Mouse (Mus musculus) layer of hippocampus, adult 11-12 months (tissue): Measurements from ENCODE around the gene Sgpl1.
A peak's percentile ranks its signal among the peaks of the same experiment; 100 is the strongest.

ENCODE experiments used
- DNase-seq: peaks from one replicate; pipeline ENCODE4 v3.0.0; 2022; ENCODE audit warnings: low spot score

Gene Sgpl1

DNA sequence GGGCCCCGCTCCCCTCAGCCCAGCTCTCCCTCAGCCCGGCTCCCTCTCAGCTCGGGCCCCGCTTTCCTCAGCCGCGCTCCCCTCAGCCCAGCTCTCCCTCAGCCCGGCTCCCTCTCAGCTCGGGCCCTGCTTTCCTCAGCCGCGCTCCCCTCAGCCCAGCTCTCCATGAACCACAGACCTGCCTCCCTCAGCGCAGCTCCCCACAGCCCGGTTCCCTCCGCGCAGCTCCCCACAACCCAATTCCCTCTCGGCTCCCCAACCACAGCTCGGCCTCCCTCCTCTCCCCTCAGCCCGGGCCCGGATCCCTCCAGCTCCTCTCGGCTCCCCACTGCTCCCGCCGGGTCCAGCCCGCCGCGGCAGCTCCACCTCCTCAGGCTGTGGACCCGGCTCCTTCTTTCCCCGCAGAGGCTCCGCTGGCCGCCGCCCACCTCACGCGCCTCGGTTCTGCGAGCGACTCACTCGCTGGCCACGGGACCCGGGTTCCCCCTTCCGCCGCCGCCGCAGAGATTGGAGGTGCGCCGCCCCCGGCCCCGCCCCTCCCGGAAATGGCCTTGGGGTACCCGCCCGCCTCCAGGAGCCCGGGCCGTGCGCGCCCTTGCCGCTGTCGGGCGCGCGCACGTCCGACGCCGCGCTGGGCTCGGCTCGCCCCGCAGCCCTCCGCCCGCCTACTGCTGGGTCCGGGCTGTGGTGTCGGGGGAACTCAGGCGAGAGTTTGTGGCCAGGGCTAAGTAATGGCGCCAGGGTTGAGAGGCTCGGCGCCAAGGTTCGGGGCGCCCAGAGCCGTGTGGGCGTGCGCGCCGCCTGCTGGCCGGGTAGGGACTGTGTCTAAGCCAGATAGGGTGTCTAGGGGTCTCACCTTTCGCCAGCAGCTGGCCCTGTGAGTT is at the start of gene Sgpl1:
Sgpl1 (minus strand) TSS at position 547 of the 884 bp plus-strand sequence.
- DNase-seq = peak; percentile 87

DNA sequence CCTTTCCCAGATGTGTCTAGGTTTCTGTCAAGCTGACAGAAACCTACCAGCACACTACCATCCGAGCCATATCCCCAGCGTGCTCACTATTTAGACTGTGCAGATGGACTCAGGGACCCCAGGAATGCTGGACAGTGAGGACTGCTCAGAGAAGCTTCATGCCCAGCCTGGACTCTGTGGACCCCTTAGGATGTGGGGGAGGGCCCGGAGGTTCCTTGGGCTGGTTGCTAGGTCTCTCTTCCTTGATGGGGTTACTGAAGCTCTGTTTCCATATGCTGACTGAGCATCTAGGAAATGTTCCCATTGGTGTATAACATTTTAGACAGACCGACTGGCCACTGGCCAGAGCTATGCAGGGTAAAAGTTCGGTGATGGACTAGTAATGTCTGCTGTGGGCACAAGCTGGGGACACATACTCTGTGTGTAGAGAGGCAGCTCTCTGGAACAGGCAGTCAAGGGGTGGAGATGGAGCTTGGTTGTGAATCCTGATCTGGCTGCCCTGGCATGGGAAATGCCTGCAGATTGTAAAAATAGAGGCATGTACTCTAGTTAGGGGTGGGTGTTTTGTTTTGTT is 48.3 kb upstream of the Sgpl1 start:
- DNase-seq = no peak

DNA sequence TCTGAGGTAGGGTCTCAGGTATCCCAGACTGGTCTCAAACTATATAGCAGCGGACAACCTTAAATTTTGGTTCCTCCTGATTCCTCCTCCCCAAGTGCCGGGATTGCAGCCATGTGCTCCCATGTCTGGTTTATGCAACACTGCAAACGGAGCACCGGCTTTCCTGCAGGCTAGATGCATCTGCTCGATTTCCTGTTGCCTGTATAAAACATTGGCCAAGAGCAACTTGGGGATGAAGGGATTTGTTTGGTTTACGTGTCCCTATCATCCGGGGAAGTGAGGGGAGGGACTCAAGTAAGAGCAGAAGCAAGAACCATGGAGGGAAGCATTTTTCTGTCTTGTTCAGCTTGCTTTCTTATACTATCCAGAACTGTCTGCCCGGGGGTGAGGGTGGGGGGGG is 47.7 kb upstream of the Sgpl1 start:
- DNase-seq = no peak

DNA sequence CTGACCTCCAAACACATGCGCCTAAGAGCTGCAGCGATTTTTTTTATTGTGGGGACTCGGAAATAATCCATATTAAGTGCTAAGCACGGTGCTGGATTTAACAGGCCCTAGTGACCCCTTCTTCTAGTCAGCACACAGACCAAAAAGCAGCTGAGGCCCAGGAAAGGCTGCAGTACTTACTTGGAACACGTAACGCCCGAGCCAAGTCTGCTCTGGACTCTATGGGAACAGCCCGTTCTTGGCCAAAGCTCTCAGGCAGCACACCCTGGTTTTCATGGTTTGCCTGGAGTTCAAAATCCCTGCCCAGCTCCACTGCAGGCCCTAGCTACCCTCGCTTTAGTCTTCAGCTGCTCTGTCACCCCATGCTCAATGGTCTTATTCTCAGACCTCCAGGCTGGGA is 47.1 kb upstream of the Sgpl1 start:
- no peak for DNase-seq

DNA sequence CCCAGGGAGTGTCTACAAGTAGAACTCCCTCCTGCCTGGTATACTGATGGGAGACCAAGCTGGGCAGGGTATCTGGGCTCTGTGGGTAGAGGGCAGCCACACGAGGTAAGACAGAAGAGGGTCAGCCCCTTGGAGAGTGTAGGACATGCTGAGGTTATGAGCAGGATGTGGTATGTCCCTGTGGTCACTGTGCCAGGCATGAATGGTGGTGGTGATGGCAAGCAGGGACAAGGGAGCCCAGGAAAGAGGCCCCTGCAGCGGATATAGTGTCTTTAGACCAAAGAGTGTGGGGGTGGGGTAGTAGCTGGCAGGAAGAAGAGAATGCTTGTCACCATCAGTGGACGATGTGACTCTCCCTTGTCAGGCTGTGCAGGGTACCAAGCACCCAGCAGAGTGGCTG is 40.5 kb upstream of the Sgpl1 start:
- DNase-seq = no peak

DNA sequence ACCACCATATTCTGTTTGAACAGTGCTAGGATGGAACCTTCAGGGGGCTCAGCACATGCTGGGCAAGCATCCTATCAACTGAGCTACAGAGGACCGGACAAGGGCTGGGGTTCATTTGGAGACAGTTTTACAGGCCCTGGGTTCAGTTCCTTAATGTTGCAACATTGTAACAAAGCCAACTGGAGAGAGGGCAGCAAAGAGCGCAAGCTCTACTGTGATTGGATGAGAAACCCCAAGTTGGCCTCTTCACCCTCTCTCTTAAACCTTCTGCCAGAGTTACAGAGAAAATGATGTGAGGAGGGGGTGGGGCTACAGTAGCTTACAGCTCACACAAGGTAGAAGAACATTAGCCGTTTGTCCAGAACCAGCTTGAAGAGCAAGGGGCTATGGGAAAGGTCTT is 39.5 kb upstream of the Sgpl1 start:
- no peak for DNase-seq

DNA sequence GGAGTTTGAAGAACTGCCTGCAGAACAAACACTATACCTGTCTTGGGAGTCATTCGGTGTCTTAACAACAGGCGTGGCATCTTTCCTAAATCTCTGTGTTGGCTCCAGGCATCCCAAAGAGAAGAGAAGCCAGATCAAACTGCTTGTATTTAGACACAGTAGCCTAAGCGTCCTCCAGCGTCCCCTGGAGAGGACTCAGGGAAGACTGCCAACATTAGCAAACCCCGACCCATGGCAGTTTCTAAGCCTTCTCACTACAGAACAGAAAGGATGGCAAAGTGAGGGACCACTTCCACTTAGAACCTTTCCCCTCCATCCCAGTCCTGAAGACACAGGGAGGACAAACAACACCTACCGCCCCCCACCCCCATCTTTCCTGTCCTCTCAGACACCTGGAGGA is 32.4 kb upstream of the Sgpl1 start:
- DNase-seq = no peak

DNA sequence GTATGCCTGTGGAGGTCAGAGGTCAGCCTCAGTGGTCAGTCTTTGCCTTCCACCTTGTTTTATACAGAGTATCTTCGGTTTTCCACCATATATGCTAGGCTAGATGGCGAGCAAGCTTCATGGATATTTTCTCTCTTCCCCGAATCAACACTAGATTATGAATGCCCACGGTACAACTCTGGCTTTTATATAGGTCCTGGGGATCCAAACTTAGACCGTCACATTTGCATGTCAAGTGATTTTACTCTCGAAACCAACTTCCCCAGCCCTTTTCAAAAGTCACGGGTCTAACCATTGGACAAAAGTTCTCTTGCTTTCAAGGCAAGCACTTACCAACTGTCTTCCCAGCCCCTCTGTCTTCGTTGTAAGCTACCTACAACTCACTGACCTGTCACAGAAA is 31.2 kb upstream of the Sgpl1 start:
- DNase-seq = no peak

DNA sequence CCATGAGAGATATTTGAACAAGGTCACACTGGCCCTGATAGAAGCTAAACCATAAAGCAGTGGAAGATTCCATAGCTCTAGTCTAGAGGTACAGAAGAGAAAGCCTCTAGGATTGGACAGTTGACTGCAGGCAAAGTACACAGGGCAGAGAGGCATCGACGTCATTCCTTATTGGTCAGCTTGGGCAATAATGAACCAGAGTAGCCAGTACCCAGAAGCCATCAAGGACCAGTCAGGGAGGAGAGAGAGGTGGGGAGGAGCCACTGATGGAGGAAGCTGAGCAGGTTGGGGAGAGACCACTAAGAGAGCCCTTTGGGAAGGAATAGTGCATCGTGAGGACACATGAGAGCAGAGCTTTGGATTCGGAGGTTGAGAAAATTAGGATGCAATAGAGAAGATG is 30.2 kb upstream of the Sgpl1 start:
- DNase-seq = no peak

DNA sequence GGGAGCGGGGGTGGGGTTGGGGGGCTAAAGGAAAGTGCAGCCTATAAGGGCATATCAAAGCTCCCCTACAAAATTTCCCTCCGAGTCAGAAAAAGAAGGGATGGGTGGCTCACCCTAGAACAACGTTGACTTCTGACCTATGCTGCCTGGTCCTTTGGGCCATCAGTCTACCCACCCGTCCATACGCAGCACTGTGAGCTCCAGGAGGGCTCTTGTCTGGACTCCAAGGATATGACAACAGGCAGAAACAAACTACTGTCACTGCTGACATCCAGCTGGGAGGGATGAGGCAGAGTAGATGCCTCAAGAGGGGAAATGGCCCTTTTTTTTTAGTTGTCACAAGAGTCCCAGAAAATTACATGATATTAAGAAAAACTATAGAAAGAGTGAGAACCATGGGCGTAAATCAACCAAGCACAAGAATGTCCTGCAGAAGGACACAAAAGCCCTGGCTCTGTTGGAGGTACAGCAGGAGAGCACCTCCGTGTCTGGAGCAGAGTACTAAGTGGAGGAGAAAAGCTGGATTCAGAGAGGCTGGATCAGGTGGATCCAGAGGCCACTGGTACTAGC is 28.8 kb upstream of the Sgpl1 start:
- no peak for DNase-seq

DNA sequence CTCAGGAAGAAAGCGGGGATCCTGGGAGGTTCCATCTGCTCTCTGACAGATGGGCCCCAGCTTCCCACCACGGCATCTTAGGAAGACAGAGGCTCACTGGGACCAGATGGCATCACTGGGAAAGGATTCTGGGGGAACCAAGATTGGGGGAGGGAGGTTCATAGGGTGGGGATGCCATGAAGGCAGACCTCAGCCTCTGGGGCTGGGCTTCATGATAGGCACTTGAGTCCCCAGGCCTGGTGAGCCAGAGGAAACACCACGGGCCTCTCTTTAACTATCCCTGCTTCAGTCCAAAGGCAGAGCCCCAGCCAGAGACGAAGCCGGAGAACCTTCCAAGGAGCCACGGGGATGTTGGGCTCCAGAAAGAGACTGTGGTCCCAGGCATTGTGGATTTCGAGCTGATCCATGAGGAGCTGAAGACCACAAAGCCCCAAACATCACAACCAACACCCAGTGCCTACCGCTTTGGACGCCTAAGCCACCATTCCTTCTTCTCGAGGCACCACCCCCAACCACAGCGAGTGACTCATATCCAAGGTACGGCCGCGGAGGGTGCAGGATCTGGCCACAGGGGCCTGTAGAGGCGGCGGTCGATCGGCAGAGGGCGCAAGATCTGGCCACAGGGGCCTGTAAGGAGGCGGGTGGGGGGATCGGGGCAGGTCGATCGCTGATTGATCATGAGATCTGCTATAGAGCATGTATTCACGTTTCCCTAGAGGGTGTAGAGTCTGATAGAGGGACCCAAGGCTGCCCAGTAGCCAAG is 28.1 kb upstream of the Sgpl1 start:
- peak; percentile 49 for DNase-seq

DNA sequence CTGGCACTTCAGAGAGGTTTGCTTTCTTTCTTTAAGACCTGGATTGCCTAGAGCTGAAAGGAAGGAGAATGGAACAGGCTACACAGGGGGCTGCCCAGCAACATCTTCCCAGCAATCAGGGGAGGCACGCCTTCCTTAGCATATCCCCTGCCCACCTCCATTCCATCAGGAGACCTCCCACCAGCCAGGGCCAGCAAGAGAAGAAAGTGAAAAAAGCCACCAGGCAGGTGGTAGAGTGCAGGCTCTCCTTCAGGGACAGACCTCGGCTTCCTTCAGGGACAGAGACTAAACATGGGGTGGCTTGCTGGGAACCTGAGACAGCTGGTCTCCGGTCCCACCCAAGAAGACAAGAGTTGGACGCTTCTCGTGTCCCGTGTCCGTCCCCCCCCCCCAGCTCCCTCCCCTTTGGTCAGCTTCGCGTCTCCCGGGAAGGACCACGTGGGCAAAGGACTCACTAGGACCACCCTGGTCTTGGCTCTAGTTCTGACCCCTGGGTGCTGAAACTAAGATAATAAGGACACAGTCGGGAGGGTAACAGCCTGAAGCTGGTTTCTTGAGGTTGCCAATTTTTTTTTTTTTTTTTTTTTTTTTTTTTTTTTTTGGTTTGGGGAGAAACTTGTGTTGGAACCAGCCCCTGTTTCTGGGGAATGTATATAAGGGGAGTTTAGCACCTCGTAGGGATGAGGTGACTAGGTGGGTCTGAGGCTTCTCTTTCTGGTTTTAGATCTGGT is 27.4 kb upstream of the Sgpl1 start:
- no peak for DNase-seq

DNA sequence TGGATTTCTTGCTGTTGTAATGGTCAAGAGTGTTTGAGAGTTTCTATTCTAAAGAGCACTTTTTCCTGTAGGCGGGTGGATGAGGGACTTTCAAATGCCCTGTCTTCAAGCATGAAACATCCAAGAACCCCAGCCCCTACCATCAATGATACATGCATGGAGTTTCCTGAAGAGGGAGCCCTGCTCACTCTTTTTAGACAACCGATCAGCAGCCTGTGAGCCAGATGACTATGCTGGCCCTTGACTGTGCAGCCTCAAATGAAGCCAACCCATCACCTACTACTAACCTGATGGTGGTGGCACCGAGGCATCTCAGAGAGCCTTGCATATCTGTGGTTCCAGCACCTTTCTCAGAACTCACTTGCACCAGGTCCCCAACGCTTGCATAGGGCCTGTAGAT is 25.0 kb upstream of the Sgpl1 start:
- no peak for DNase-seq

DNA sequence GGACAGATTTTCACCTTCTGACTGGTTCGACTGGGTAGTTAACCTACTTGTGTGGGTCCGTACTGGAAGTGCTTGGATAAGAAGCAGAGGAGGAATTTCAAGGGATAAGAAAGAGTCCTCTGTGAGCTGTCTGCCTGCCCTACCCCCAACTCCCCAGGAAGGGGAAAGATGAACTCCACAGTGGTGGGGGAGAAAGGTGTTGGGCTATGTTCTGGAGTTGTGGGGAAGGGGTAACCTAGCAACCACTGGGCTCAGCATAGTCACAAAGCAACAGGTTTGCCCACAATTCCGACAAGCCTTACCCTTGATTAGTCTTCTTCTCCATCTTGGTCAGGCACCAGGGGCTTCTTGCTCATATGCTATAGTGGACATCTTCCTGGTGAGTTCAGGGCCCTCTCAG is 24.2 kb upstream of the Sgpl1 start, which contains the start of gene Tbata:
Tbata (plus strand) TSS at position 301 of the 400 bp plus-strand sequence.
- no peak for DNase-seq

DNA sequence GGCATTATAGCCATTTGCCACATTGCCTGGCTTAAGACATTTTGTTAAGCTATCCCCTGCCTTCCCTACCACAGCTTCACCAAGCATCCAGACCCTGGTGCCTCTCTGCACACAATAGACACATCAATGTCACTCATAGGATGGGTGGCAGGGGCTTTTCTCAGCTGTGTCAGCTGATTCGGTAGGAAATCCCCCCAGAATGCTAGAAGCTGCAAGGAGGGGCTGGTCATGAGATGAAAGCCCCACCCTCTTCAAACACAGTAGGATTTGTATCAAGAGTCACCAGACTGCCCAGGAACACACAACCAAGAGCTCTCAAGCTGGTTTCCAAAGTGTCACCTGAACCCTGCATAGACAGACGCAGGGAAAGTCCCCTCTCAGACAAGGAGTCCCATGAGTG is 20.9 kb upstream of the Sgpl1 start:
- no peak for DNase-seq

DNA sequence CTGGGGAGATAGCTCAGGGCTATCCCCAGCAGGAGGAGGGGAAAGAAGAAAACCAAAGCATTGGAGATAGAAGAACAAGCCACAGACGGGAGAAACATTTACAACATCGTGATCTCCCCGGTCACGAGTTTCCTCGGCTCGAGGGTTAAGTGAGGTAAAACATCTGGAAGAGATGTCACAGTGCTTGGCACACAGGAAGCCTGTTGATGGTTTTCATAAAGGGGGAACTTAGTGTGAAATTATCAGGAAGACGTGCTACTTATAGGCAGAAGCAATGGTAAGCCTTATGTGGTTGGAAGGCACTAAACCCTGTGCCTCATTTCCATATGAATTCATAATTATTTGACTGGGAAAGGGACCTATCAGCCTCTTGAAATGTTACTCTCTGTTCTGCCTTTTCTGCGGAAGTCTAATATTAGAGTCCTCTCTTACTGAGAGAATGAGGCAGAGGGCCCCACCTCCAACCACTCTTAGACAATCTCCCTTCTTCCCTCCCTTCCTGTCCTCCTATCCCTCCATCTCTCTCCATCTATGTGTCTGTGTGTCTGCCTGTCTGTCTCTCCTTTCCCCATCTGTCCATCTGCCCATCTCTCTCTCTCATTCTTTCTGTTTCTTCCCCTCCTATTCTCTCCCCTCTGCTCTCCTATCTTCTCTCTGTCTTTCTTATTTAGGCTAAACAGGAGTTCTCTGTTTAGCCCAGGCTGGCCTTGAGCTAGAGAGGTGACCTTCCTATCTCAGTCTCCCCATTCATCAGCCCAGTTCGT is 20.0 kb upstream of the Sgpl1 start:
- no peak for DNase-seq

DNA sequence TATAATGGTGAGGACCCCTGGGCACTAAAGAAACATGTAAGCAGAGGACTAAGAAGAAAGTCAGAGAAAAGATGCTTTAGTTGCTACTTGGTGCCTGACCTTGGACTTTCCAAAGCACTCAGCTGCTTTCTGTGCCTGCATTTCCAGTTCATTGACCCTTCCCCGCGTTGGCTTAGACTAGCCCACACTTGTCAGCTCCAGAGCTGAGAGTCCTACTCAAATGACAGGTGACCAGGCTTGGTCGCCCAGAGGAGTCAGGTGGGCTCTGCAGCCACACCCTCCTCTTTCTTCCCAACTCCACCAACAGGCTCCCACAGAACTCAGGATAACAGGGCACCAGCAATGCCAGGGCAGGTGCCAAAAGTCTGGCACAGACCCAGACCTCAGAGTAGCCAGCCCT is 14.9 kb upstream of the Sgpl1 start:
- DNase-seq = no peak

DNA sequence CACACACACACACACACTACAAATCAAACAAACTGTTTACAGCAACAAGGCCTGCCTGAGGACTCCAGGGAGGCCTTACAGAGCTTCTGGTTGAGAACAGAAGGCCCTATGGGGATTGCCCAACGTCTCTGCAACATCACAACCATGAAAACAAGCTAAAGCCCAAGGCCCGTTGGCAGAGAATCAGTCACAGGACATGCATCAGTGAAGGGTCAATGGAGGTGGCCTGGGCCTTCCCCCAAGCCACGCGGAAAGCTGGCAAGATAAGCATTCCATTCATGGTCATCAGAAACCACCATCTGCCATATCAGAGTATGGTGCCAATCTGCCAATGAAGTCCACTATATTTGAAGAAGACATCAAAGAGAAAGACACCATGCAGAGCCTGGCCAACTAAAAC is 13.2 kb upstream of the Sgpl1 start:
- DNase-seq = no peak

DNA sequence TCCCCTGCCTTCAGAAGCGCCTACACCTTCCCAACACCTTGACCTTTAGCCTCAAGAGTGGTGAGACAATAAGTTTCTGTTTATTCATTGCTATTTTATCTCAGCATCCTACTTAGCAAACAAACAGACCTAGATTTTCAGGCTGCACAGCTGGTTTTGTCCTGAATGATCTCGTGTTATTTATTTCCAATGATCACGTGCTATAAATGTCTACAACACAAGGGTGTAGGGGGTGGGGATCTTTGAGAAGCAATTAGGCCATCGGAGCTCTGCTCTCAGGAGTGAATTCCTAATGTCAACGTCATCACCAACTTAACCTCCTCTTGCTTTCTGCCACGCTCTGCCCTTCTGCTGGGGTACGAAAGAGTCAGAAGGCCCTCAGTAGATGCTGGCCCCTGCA is 12.6 kb upstream of the Sgpl1 start:
- no peak for DNase-seq

DNA sequence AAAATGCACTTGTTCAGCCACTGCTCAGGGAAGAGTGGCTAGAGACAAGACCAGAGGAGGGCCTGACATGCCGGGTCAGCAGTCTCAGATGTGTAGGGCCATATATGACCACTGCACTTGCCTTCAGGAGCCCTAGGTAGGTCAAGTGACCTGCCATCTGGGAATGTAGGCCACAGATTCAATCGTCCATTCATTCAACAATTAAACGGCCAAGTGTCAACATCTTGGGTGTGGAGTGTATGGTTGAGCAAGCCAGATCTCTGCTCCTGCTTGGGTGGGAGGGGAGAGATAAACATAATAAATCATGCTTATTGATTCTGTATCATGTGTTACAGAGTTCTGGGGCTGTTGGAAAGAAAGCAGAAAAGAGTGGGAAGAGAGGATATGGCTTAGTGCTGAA is 11.1 kb upstream of the Sgpl1 start:
- no peak for DNase-seq

DNA sequence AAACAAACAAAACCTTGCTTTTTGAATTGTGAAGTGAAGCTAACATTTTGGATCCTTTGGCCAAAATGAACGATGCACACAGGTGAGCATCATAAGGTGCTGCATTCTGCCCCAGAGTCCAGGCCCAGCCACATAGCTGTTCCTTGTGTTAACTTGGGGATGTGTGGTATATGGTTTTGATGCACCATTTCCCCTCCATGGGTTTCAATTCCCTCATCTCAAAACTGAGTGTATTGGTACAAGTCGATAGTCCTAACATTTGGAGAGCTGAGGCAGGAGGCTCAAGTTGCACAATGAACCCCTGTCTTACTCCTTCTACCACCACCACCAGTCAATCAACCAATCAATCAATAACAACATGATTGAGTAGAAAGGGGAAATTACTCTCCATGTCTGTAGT is 8.9 kb upstream of the Sgpl1 start:
- no peak for DNase-seq
